Mouse (Mus musculus) skeletal muscle tissue, adult 2 months (tissue): ENCODE results near the gene Eci2.
"Not testable (repeated sequence)": the region's sequence is repeated elsewhere in the genome, so short reads cannot be mapped to it uniquely, and the experiment has no call there.

Source experiments
- DNase-seq: peaks from one replicate; pipeline ENCODE4 v3.0.0-alpha.2; 2012; ENCODE audit warnings: low read depth, low spot score

The Eci2 gene

GRCm38 (mm10) chr13:35026879-35027278 is at the start of gene Eci2:
Gene Eci2 (minus strand): TSS chr13:35027096.
- peak; percentile 21 for DNase-seq

GRCm38 (mm10) chr13:35074862-35075261 is 48.0 kb upstream of the Eci2 start:
- DNase-seq: no peak

GRCm38 (mm10) chr13:35070485-35071472 is 43.9 kb upstream of the Eci2 start:
- DNase-seq: no peak

- DNase-seq: peak; percentile 6
Observed at GRCm38 (mm10) chr13:35067084-35067483, 40.2 kb upstream of the Eci2 start.

- DNase-seq: no peak
Observed at GRCm38 (mm10) chr13:35066033-35066432, 39.1 kb upstream of the Eci2 start.

- no peak for DNase-seq
Observed at GRCm38 (mm10) chr13:35064381-35064780, 37.5 kb upstream of the Eci2 start.

GRCm38 (mm10) chr13:35058145-35058544 is 31.2 kb upstream of the Eci2 start:
- no peak for DNase-seq

- no peak for DNase-seq
Observed at GRCm38 (mm10) chr13:35036486-35036885, 9.6 kb upstream of the Eci2 start.

GRCm38 (mm10) chr13:35035731-35036130 is 8.8 kb upstream of the Eci2 start:
- DNase-seq: no peak

GRCm38 (mm10) chr13:35033571-35033970 is 6.7 kb upstream of the Eci2 start:
- DNase-seq: no peak

- no peak for DNase-seq
Observed at GRCm38 (mm10) chr13:35031684-35032082, 4.8 kb upstream of the Eci2 start.

GRCm38 (mm10) chr13:35030979-35031683 is 4.2 kb upstream of the Eci2 start:
- no peak for DNase-seq

GRCm38 (mm10) chr13:35028365-35028764 is 1.5 kb upstream of the Eci2 start:
- no peak for DNase-seq

- not testable (repeated sequence) for DNase-seq
Observed at GRCm38 (mm10) chr13:35023401-35023800, 3.5 kb downstream of the Eci2 start.

GRCm38 (mm10) chr13:35020383-35020782 is 6.5 kb downstream of the Eci2 start:
- no peak for DNase-seq

GRCm38 (mm10) chr13:35018866-35019536 is 7.9 kb downstream of the Eci2 start:
- DNase-seq: no peak

GRCm38 (mm10) chr13:35017392-35017791 is 9.5 kb downstream of the Eci2 start:
- DNase-seq: no peak

GRCm38 (mm10) chr13:35016067-35016466 is 10.8 kb downstream of the Eci2 start:
- no peak for DNase-seq

GRCm38 (mm10) chr13:34995925-34996324 is 31.0 kb downstream of the Eci2 start:
- DNase-seq: no peak

- DNase-seq: peak; percentile 96
Observed at GRCm38 (mm10) chr13:34993983-34994811, 32.7 kb downstream of the Eci2 start.

- no peak for DNase-seq
Observed at GRCm38 (mm10) chr13:34993595-34993982, 33.3 kb downstream of the Eci2 start.
